Mouse (Mus musculus) kidney, adult 18-20 months (tissue): ENCODE results near the gene Fam189a1.
A peak's percentile ranks its signal among the peaks of the same experiment; 100 is the strongest.

Experiments used
- DNase-seq: peaks from one replicate; pipeline ENCODE4 v3.0.0; 2021

The Fam189a1 gene

DNA sequence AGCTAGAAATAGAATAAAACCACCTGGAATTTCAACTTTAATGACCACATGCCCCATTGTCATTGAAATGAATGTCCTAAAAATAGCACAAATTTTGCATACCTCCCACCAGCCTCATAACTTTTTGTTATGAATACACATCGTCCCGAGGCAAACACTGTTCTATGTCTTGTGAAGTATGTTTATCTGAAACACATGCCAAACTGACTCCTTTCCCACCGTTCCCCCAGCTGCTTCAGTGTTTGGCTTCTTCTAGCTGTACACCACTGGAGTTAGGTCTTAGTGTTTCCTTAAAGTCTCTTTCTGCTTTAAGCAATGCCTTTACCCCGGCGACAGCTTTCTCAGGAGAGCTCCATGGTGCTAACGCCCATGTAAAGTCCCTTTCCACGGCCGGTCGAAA is 365.2 kb downstream of the Fam189a1 start:
- DNase-seq = no peak

DNA sequence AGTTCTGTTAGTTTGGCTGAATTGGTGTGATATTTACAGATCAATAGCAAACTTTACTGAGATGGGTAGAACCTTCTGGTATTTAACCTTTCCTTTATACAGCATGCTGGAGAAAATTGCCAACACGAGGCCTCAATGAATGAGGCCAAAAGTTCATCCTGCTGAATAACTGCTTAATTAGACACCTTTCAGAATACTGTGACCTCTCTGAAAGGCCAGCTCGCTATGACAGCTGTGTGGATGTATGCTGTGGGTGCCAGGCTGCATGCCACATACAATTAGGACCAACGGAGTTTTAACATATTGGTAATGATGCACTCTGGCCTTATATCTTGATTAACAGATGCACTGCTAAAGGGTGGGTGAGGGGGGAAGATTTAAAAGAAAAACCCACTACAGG is 371.3 kb downstream of the Fam189a1 start:
- DNase-seq = no peak

DNA sequence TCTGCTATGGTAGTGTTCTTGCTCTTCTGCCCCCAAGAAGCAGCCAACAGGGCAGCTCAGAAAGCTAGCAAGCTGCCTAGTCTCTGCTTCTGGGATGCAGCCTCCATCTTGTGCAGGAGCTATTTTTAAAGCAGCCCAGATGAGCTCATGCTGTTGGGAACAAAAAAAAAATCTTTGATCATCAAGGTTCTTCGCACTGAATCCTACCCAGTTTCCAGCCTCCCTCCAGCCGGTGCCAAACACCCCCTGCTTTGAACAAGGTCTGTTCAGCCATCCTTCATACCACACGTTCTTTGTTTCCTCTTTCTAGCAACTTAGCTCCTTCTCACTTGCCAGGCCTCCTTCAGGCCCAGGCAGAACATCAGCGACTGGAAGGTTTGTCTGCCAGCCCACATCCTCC is 376.9 kb downstream of the Fam189a1 start:
- no peak for DNase-seq

DNA sequence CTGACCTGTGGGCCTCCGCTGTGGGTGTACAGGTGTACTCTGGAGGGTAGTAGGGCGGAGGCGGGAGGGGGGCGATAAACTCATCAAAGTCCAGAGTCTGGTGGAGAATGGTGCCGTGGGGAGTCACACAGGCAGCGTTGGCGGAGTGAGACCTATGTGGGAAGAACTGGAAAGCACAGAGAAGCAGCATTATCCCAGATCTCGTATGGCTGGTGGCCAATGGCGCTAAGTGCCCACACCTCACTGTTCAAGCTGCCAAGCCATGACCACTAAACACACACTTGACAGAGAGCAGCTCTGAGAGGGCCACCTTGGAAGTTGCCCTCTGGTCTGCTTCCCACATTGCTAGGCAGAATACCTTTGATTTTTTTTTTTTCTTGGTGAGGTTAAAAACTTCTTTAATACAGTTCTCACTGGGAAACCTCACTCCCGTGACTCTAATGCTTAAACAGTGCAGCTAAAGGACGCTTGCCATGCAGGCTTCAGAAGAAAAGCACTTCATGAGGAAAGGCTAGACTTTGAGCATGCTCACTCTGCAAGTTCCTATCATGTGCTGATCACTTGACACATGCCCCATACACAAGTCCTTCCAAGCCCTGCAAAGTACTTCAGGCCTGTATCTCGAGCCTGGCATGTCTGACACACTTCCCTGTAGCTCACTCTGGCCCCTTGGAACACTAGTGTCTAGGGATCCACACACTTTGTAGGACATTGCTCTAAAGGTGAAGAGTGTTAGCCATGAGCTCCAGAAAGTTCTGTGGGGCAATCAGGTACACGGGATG is 379.5 kb downstream of the Fam189a1 start:
- no peak for DNase-seq

DNA sequence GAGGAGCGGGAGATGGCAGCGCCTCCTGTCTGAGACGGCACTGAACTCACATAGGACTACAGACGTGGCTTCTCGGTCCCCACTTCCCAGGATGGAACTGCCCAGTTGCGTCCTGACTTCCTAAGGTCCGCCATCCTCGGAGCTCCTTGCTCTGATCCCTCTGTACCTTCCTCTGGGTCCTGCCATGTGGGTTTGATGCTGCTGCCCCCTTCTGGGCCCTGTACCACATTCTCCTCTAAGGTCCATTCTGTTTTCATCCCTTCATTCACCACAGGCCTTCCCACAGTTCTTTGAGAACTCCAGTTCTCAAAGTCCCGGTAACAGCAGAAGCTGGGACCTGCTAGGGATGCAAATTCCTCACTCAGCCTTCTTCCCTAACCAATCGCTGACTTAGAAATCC is 382.9 kb downstream of the Fam189a1 start:
- no peak for DNase-seq

DNA sequence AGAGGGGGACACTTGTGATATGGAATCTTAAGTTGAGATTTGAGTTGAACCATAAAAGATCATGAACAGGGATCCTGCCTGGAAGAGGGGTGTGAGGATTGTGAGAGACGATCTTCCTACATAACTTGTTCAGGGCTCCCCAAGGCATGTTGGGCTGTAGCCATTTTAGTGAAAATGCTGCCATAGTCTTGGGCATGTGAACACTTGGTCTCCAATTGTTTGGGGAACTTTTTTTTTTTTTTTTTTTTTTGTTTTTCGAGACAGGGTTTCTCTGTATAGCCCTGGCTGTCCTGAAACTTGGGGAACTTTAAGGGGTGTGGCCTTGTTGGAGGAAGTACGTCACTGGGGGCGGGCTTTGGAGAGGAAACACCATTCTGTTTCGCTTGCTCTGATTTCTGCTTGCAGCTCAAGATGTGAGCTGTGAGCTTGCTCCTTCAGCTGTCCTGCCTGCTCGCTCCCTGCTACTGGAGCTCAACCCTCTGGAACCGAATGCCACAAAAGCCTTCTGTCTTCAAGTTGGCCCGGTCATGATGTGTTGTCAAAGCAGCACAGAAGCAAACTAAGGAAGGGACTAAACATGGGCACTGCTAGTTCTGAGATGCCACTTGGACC is 385.5 kb downstream of the Fam189a1 start:
- no peak for DNase-seq

DNA sequence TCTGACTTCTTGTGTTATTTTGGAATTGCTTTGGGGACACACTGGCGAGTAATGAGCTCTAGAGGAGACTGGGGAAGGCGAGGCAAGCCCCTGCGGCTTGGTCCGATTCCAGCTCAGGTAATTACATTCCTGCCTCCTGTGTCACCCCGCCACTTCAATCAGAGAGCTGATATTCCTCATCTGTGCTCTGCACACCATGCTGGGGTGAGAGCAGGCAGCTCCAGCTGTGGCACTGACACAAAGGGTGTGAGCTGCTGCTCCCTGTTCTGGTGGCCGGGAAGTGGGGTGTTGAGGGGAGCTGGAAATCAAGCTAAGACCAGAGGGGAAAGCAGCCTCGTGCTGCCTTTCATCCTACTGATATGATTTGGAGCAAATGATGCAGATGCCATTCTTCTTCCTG is 386.6 kb downstream of the Fam189a1 start:
- DNase-seq = no peak

DNA sequence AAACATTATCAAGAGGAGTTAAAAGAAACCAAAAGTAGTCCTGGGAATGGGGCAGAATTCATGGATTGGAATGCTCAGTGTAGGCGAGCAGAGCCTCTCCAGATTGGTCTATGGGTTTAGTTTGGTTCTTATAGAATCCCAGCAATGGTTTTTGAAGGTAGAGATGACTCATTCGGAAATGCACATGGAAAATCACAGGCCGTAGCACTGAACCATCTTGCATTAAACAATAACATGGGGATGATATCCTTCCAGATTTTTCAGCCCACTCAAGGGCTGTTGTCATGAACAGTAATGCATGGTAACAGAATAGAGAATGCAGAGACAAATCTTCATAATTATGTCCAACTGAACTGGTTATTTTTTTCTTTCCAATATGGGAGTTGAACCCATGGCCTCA is 390.8 kb downstream of the Fam189a1 start:
- DNase-seq = no peak

DNA sequence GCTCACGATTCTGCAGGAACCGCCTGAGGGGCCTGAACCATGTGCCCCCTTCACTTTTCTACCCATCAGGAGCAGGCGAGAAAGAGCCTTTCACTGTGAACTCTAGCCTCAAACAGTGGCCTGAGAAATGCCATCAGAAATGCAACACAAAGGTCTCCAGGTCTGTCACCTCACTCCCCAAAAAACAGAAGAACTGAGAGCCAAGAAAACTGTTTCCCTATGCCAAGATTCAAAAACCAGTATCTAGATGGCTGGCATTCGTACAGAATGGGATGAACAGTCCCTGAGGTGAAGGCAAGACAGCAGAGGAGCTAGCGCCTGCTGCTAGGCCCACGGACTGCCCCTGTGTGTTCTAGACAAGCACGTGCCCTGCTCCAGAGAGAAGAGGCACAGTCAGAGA is 401.2 kb downstream of the Fam189a1 start:
- DNase-seq = no peak

DNA sequence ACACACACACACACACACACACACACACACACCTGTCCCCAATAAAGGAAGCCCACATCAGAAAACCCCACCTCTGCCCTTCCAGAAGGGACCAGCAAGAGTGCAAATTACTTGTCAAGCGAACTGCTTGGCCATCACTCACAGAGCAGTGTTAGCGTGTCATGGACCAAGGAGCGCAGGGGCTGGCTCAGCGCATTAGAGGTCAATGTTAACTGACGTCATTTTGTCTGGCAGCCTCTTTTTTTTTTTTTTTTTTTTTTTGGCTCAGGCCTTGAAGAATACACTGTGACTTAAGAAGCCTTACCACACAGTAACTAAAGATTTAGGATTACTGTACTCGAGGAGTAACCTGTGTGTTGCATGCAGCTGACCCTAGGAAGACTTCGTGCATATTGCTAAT is 402.2 kb downstream of the Fam189a1 start:
- peak; percentile 31 for DNase-seq

DNA sequence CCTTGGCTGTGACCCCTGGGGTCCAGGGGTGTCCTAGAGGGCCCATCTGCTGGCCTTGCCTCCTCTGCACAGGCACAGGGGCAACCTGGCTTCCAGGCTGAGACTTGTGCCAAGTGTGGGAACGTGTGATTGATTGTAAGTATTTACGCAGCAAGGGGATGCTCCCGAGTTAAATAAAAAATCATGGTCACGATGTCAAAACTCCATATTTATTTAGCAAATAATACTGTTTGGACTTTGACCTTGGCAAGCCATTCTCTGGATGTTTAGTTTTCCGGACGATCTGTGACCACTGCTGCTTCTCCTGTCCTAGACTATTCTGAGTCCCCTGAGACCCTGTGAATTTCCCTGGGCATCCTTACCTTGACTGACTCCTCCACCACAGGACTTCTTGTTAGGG is 402.7 kb downstream of the Fam189a1 start:
- DNase-seq = no peak

DNA sequence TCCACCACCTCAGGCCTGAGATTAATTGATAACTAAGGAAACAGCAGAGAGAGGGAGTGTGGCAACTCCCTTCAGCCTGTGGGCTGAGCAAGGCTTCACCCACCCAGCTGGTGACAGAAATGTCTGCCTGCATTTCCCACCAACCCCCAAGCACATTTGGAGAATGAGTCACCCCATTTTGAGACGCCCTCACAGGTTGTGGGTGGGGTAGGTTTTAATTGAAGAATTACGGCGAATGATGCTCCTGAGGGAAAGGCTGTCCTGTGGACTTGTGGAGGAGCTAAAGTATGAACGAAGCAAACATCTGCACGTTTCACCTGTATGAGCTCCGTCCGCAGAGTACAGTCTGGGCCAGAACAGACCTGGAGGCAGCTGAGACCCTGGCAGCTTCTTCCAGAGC is 404.2 kb downstream of the Fam189a1 start:
- DNase-seq = no peak

DNA sequence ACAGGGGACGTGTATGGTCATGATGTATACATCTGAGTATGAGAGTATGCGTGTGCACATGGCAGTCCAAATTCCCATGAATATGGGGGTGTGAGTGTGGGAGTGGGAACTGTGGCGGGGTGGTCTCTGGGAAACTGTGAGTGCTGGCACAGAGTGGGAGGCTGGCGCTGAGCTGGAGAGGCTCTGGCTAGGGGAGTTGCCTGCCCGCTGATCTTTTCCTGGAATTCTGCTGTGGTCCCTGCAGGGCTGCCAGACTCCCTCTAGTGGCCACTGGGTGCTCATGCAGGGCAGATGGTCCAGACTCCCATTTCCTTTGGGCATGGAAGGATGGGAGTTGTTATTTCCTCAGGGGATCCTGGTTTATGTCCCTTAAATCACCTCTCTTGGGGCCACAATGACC is 404.9 kb downstream of the Fam189a1 start:
- peak; percentile 42 for DNase-seq

DNA sequence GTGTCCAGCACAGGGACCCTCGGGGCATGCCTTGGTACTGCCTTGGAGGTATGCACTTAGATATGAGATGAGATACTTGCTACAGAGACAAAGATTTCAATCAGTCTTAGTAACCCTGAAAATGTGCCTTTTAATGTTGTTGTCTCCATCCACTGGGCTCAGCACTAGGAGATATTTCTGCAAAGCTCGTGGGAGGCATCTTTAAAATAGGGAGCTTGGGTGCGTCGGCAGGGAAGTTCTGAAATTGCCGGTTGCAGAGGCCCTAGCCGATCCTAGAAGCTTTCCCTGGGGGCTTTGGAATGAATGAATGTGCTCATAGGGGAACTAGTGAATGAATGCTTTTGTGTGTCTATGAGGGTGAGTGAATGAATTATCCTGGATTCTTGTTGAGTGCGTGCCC is 412.8 kb downstream of the Fam189a1 start:
- no peak for DNase-seq

DNA sequence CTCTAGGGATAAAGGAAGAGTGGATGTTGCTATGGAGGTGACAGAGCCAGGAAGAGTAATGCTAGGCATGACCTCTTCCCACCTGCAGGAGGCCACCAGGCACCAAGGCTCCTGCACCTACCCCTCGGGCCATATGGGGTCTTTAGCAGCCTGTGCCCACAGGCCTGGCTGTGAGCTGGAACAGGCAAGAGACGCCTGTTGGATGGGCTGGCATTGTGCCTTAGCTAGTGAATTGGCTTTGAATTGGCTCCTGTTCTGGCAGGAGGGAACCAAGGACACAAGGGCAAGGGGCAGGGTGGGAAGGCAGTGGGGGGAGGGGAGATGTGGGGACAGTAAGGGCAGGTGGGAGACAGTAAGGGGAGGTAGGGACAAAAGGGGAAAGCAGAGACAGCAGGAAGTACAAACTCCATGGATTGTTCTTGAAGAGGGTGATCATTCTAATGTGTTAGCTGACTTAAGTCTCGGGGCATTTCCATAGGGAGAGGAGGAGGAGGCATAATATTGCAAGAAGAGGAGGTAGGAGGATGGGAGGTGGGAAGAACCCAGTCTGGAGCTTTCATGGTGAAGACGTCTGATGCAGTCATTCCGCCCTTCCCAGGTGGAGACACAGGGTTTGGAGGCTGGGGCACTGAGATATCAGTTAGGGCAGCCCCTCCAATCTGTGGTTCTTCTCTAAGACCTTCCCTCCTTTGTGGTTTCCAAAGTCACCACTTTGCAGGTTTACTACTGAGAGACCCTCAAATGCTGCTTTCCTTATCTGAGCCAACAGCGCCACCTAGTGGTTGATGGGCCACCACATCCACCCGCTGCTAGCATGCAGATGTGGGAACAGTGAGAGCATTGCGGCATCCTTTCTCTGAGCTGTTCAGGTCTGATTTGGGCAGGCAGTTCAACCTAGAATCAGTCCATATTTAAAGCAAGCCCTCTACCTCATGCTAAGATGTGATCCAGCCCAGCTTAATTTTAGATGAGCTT is 414.8 kb downstream of the Fam189a1 start:
- DNase-seq = peak; percentile 63

DNA sequence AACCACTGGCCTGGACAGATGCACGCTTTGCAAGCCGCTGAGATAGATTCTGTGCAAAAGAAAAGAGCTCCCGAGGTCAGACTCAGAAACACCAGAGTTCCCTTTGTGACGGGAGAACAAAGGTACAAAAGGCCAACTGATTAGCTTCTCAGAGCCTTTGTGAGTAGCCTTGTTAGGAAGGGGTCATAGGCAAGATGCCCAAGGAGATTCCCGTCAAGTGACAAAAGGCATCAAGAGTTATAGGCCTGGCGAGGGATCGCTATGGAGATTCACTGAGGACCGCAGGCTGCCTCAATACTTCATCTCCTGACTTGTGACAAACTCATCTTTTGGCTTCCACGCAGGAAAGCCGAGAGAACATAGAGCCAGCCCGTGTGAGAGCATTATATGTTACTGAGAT is 417.2 kb downstream of the Fam189a1 start:
- DNase-seq = no peak

DNA sequence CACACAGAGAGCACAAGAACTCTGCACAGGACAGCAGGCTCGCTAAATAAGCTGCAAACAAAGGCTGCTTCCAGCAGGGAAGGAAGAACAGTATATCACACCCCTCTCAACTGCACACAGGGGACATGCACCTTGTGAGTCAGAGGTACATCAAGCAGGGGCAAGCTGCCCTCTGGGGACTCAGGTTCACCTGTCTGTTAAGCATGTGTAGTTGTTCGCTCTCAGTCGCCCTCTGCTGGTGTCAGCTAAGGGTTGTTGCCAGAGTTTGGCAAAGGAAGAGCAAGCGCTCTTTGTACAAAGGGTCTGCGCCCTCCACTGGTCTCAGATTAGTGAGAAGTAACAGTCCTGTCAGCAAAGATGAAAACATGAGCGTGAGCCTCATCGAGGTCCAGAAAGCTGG is 426.6 kb downstream of the Fam189a1 start:
- peak; percentile 55 for DNase-seq

DNA sequence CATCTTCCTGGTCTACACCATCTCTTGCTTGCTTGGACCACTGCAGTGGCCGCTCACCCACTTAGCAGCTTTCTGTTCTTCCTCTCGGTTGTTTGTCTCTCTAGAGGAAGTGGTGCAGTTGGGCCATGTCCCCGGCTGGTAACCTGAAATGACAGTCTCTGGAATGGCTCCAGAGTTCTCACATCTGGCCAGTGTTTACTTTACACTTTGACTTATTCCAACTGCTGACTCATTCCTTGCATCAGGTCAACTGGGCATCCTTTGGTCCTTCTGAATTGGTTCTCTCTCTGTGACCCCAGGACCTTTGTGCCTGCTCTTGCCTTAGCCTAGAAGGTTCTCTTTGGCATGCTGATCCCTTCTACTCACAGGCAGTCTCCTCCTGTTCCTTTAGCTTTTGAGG is 427.6 kb downstream of the Fam189a1 start:
- no peak for DNase-seq

DNA sequence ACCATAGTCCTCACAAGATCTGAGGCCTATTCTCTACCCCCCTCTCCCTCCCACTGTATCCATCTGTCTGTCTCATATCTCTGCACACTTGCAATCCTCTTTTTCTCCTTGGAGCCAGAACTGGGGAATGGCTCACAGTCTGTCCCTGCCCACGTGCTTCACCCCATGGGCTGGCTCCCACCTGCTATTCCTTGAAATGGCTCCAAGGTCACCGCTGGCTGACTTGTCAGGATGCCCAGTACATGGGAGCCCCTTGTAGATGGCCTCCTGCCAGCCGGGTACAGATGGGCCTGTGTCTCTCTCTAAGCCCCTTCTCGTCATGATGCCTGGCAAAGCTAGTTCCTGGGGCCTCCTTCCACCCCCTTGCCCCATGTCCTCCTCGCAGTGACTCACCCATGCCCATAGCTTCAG is 428.2 kb downstream of the Fam189a1 start:
- DNase-seq = no peak

DNA sequence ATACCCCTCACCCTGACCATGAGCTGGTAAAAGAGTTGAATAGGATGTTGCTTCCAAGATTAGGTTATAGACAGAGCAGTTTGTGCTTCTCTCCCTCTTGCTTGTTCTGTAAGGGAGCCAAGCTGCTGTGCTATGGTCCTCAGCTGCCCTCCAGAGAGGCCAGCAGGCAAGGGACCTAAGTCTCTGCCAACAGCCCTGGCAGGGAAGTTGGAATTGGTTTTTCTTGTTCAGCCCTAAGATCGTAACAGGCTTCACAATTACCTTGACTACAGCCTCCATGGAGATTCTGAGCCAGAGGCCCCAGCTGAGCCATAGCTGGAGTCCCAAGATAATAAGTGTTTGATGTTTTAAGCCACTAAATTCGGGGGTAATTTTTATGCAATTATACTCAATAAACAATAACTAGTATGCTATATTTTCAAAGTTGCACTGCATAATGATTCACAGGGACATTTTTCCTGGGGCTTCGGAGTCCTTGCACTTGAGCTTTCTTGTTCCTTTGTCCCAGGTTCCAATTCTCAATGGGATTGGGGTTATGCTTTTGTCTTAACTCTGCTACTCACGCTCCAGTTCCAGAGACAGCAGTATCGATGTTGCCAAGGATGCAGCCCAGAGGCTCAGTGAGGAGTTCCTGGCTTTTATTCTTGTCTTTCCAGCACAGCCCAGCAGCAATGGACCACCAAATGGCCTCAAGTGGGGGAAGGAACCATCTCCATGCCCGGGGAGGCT is 430.2 kb downstream of the Fam189a1 start:
- DNase-seq = no peak

DNA sequence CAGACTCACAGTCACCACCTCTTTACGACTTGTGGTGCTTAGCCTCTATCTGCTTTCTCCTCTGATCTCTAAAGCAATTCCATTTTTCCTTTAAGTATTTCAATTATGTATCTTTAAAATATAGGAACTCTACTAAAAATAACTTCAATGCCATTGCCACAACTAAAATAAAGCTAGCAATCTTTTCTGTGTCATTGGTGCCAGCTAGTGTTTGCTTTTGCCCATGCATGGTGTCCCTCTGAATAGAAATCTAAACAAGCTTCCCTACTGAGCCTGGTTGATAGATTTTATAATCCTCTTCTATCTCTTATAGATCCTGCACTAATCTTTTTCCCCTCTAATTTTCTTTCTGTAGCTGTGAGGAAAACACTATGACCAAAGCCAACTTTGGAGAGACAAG is 432.0 kb downstream of the Fam189a1 start:
- no peak for DNase-seq

DNA sequence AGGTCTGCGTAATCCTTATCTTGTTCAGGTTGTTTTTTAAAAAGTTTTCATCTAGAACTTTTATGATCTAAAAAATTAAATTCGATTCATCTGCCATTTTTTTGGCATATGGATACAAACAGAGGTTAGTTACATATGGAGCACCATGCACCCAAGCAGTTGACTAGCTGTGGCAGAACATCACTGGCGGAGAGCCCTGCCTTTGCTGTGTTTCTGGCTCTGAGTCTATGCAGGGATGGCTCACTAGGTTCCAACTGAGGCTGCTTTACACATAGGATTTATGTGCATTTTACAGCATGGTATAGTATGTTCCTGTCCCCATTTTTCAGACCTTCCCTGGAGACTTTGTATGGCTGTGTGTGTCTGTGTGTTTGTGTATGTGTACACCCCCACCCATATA is 433.1 kb downstream of the Fam189a1 start:
- DNase-seq = no peak

DNA sequence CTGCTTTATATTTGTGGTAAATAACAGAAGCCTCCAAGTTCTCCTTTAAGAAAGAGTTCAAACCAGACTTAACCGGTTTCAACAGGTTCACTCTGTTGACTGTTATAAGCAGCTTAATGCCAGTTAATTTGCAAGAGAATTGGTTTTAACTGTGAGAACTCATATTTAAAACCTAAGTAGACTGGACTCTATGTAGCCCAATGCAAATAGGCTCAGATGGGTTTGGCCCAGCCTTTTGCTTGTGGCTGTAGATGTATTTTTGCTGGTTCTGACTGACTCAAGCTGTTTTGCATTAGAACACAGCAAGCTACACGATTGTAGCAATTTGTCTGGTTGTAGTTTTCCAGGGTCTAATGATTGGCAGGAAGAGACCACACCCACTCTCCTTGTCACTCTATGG is 440.1 kb downstream of the Fam189a1 start:
- DNase-seq = no peak
